Mouse (Mus musculus) telencephalon, adult 2 months (tissue): ENCODE data around the gene Abhd11.
"Not testable (repeated sequence)": the region's sequence is repeated elsewhere in the genome, so short reads cannot be mapped to it uniquely, and the experiment has no call there.

Experiments used
- DNase-seq: peaks from one replicate; pipeline ENCODE4 v3.0.0-alpha.2; 2011; ENCODE audit warnings: low read depth, low spot score

Gene Abhd11

DNA sequence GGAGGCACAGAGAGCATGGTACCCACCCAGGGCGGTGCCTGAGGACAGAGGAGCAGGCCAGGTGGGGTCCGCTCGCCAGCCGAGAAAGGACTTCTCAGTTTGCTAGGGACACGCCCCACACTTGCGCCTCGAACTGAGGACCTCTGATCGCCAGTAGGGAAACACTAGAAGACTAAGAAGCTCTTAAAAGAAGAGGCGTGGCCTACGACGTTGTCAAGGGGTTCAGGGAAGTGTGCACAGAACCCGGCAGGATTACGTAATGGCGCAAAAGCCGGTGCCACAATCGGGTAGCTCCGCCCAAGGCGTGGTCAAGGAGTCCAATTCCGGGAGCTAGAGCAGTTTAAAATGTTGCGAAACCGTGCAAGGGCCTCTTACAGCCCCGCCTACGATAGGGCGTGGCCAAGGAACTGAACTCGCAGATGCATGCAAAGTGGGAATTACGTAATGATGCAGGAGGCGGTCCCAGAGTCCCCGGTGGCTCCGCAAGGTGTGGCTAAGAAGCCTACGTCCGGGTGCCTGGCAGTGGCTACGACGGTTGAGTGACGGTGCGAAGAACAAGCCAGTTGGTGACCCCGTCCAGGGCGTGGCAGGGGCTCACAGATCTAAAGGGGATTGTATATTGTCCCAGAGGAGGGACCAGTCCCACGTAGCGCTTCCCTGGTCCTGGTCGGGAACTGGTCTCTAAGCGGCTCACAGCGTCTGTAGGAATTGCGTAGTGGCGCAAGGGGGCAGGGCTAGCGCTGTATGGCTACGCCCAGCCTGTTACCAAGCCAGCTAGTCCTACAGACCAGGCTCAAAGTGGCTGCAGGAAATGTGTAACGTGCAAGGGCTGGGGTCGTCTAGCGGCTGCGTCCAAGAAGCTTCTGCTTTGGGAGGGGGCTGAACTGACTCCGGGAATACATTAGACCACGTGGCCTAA lies at the start of gene Abhd11:
Abhd11 (plus strand) TSS at position 482 of the 919 bp plus-strand sequence.
- DNase-seq, result peak; percentile 100

- DNase-seq, result no peak
Measured at GRCm38 (mm10) chr5:134960430-134960829, 48.5 kb upstream of the Abhd11 start.

DNA sequence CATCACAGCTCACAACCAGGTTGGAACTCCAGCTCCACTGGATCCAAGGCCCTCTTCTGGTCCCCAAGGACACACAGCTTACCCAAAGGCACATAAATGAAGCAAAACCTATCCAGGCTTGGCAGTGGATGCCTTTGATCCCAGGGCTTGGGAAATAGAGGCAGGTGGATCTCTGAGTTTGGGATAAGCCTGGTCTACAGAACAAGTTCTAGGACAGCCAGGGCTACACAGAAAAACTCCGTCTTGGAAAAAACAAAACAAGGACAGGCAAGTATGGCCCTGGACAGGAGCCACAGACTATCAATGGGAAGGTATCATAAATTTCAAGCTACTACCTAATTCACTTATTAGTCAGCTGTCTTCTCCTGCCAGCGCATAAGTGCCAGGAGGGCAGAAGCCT lies 47.4 kb upstream of the Abhd11 start:
- no peak for DNase-seq

DNA sequence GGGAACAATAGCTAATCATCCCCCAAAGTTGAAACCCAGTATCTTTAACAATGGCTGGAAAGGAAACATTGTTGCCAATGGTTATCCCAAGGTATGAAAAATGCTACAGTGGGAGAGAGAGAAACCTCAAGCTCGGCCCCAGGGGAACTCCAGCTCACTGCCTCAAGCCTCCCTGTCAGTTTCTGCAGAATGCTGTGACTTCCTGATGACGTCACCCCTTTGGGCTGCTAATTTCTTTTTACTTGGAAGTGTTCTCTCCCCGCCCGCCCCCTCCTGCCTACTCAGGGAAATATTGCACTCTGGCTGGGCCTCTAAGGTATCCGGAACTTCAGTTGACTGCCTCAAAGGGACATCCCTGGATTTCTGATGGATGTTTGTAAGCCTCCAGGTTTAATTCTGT lies 45.4 kb upstream of the Abhd11 start:
- no peak for DNase-seq

DNA sequence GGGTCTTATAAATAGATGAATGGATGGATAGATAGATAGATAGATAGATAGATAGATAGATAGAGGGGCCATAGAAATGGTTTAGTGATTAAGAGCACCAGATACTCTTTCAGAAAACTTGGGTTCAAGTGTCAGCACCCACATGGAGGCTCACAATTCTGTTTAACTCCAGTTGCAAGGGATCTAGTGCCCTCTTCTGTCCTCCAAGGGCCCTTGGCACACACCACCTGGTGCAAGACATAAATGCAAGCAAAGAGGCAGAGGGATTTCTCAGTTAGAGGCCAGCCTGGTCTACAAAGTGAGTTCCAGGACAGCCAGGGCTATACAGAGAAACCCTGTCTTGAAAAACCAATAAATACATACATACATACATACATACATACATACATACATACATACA lies 44.3 kb upstream of the Abhd11 start:
- DNase-seq, result not testable (repeated sequence)

- DNase-seq, result peak; percentile 28
Measured at GRCm38 (mm10) chr5:134965473-134965851, 43.5 kb upstream of the Abhd11 start.

GRCm38 (mm10) chr5:134965852-134966821 lies 42.8 kb upstream of the Abhd11 start:
- DNase-seq, result no peak

- DNase-seq, result no peak
Measured at GRCm38 (mm10) chr5:134967164-134967944, 41.6 kb upstream of the Abhd11 start.

DNA sequence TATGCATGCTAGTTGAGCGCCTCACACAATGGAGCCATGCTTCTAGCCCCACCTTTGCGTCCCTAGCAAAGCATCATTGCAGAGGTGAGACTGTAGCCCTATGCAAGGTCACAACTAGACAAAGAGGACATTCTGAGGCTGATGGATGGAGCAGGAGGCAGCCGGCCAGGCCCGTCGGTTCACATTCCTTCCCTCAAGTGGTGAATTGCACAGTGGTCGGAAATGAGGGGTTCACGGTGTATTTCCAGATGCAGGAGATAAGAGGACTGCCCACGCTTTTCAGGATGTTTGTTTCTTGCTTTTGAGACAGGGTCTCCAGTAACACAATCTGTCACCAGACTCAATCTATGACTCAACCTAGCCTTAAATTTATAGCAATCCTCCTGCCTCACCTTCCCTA lies 38.3 kb upstream of the Abhd11 start:
- DNase-seq, result no peak

GRCm38 (mm10) chr5:134973081-134973480 lies 35.9 kb upstream of the Abhd11 start:
- DNase-seq, result no peak

GRCm38 (mm10) chr5:134973526-134973925 lies 35.4 kb upstream of the Abhd11 start:
- no peak for DNase-seq

- DNase-seq, result no peak
Measured at GRCm38 (mm10) chr5:134974294-134974693, 34.7 kb upstream of the Abhd11 start.

DNA sequence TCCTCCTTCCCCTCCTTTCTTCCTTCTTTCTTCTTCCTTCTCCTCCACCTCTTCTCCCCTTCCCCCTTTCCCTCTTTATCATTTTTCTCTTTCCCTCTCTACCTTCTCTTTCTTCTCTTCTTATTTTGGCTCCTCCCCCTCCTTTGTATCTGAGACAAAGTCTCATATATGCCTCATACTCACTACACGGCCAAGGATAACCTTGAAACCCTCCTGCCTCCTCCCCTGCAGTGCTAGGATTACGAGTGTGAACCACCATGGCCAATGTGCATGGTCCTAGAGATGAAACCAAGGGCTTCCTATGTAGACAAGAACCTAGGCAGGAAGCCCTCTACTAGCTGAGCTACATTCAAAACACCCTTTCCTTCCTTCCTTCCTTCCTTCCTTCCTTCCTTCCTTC lies 34.0 kb upstream of the Abhd11 start:
- DNase-seq, result no peak

- no peak for DNase-seq
Measured at GRCm38 (mm10) chr5:134976164-134976563, 32.8 kb upstream of the Abhd11 start.

- DNase-seq, result no peak
Measured at GRCm38 (mm10) chr5:134976577-134977250, 32.2 kb upstream of the Abhd11 start.

GRCm38 (mm10) chr5:134977837-134978236 lies 31.1 kb upstream of the Abhd11 start:
- no peak for DNase-seq

- DNase-seq, result no peak
Measured at GRCm38 (mm10) chr5:134981149-134981548, 27.8 kb upstream of the Abhd11 start.

DNA sequence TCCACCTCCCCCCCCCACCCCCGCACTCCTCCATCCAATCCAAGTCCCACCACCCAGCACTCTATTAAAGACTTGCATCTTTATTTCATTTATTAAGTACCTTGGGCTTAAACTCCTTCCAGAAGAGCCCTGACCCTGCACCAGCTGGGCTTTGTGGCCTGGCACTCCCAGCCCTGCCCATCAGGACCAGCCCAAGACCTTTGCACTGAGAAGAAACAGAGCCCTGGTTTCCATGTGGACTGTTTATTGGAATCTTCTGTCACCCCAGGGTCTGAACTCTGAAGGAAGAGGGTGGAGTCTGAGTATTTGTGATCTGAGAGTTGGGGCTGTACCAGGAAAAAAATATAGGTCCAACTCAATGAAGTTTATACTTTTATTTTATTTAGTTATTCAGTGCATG lies 25.8 kb upstream of the Abhd11 start:
- no peak for DNase-seq

DNA sequence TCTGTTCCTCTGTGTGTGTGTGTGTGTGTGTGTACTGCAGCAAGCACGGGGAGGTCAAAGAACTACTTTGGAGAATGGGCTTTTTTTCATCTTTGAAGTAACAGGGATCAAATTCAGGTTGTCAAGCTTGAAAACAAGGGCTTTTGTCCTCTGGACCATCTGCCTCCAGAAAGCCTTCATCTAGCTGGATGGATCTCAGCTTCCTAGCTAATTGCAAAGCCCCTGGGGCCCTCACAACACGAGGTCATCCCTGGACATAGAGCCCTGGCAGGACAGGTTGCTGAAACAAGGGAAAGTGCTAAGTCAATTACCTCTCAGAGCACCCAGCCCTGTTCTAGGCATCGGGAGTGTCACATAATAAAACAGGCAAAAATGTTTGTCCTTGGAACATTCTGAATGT lies 25.2 kb upstream of the Abhd11 start:
- DNase-seq, result no peak

DNA sequence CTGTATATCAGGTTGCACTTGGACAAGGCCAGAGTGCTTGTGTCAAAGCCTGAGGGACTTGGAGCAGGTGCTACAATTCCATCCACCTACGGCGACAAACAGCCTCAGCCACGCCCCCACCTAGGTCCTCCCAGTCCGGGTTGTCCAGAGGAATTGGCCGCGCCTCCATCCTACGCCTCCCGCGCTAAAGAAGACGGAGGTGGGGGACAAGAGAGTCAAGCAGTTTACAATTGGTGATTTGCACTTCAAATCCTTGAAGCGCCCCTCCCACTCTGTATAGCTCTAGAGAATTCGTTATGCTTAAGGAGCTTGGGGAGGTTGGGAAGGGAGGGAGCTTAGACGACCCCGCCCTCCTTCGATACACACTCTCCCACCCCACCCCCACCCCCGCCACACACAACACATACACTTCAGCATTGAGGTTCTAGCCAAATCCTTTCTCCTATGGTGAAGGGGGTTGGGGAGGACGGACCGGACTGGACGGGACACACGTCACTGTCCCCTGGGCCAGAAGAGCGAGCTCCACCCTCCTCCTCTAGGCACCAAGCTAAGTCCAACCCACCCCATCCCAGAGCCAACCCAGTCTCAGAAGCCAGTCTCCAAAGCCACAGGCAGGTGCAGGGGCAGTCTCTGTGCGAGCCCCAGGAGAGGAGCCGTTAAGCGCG lies 23.2 kb upstream of the Abhd11 start, which contains the start of gene Cldn3:
Cldn3 (plus strand) TSS at position 582 of the 665 bp plus-strand sequence.
- no peak for DNase-seq
